Mouse (Mus musculus): ENCODE measurements around the gene Dync1i2.

DNA sequence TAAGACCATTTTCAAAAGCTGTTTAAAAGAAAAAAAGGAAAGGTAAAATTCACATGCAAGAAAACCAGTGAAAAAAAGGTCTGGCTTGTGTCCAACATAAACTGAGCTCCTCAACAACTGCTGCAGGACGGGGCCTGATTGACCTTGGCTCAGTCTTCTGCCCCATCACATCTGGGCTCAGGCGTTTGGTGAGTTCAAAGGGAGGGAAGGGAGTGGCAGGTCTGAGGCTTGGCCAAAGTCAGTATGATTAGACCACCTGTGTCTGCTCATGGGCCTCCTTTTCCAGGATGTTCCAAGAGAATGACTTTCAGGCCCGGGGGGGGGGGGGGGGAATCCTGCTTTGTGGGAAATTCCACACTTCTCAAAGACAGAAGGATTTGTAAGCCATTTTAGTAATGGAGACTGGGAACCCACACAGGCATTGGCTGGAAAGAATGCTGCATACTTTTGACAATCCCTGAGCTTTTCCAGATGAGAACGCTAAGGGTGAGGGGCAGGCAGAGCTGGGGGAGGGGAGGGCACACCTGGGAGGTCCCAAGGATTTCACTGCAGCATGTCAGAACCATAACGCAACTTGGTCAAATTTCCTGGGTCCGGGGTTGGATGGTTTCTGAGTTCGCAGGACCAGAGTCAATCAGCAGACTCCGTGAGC, 30.8 kb upstream of the Dync1i2 start:
- no peak for TF ChIP-seq CTCF (IDR thresholded peaks at IDR 0.05)
- TF ChIP-seq EP300 (IDR thresholded peaks at IDR 0.05; ENCODE audit: insufficient read depth, low read depth, low read length) = no peak
- no peak for TF ChIP-seq POLR2A (IDR thresholded peaks at IDR 0.05; ENCODE audit: insufficient read depth, low read depth, low read length)
